Mouse (Mus musculus) MEL (cell line): ENCODE measurements around the gene Zdhhc14.

Experiments
- CTCF ChIP-seq, 3 experiments: IDR thresholded peaks in 2 of 3; conservative IDR thresholded peaks in 1 of 3; 2 replicates each; pipeline ENCODE4 v1.5.1; 2011 to 2012; ENCODE audit warnings: low read length in 3 of 3, low read depth in 2 of 3, mild to moderate bottlenecking in 2 of 3, improper control_type of control experiment in 1 of 3, inconsistent platforms in 1 of 3, mixed read lengths in 1 of 3, moderate library complexity in 1 of 3; ENCODE audit not compliant: control insufficient read depth in 1 of 3, insufficient read depth in 1 of 3, poor library complexity in 1 of 3, severe bottlenecking in 1 of 3
- EP300 ChIP-seq, 2 experiments: IDR thresholded peaks; 2 replicates each; pipeline ENCODE4 v1.6.1; 2011; ENCODE audit warnings: improper control_type of control experiment in 2 of 2, low read length in 2 of 2, low read depth in 1 of 2, mild to moderate bottlenecking in 1 of 2
- MAFK ChIP-seq: IDR thresholded peaks from 2 replicates; pipeline ENCODE4 v1.6.1; 2011; ENCODE audit warnings: low read depth, mild to moderate bottlenecking, low read length, improper control_type of control experiment, borderline replicate concordance
- MAX ChIP-seq: IDR thresholded peaks from 2 replicates; pipeline ENCODE4 v1.6.1; 2011; ENCODE audit warnings: low read length, improper control_type of control experiment
- POLR2A ChIP-seq, 2 experiments: IDR thresholded peaks; 2 replicates each; pipeline ENCODE4 v1.6.1; 2011 to 2012; ENCODE audit warnings: low read length in 2 of 2, mild to moderate bottlenecking in 2 of 2, control low read depth in 1 of 2, improper control_type of control experiment in 1 of 2, low read depth in 1 of 2, moderate library complexity in 1 of 2; ENCODE audit not compliant: control insufficient read depth in 1 of 2, insufficient read depth in 1 of 2, poor library complexity in 1 of 2

DNA sequence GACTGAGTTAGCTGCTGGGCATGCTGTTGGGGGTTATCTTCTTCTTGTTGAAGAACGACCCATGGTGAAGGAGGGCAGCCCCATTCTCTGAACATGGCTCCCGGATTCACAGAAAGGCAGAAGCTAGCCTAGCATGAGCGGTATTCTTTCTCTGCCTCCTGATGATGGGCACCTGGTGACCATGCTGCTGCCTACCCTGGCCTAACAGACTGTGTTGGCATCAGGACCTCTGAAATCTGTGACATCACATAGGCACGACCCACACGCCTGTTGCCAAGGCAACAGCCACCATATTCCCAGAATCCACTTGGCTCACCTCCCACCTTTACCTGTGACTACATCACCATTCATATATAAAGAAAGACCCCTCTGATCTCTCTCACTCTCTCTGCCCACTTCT lies 251.7 kb downstream of the Zdhhc14 start:
- TF ChIP-seq MAFK (no peak), CTCF (IDR thresholded peaks at IDR 0.05 in 2 of 3, conservative IDR thresholded peaks at IDR 0.05 in 1 of 3; ENCODE audit: control insufficient read depth in 1 of 3, insufficient read depth in 1 of 3, low read depth in 2 of 3, low read length in 3 of 3, poor library complexity in 1 of 3, severe bottlenecking in 1 of 3) (no peak), POLR2A (IDR thresholded peaks at IDR 0.05; ENCODE audit: control insufficient read depth in 1 of 2, insufficient read depth in 1 of 2, low read depth in 1 of 2, low read length in 2 of 2, poor library complexity in 1 of 2) (no peak), MAX (no peak), EP300 (IDR thresholded peaks at IDR 0.05; ENCODE audit: low read depth in 1 of 2, low read length in 2 of 2) (no peak)
